Mouse (Mus musculus) G1E-ER4 (cell line): ENCODE measurements around the gene Gm34653. TPM values are rescaled to one million over a fixed set of nuclear protein-coding genes. Genes with fewer than 3 reads are reported as not detected.

Source experiments
- GATA1 ChIP-seq: IDR thresholded peaks from one replicate; pipeline ENCODE4 v1.8.0; 2012; ENCODE audit warnings: low read length, inconsistent platforms
- polyA plus RNA-seq: library from polyadenylated mRNA; stranded (reverse); fragments of >175 nt; gene quantifications from 2 replicates; pipeline ENCODE4 v1.2.3, GENCODE M21; 2012

Gene Gm34653
- polyA plus RNA-seq, 1 experiment, result not detected

- no peak for TF ChIP-seq GATA1
Measured at GRCm38 (mm10) chr2:34870520-34871474, 38.0 kb downstream of the Gm34653 start.

GRCm38 (mm10) chr2:34874271-34874670 lies 41.5 kb downstream of the Gm34653 start, which contains the start of gene Cutal:
TSS of gene Cutal (plus strand) at chr2:34874396.
- no peak for TF ChIP-seq GATA1

GRCm38 (mm10) chr2:34874816-34875345 lies 42.1 kb downstream of the Gm34653 start, which contains the start of gene Psmd5:
TSS of gene Psmd5 (minus strand) at chr2:34874968.
- no peak for TF ChIP-seq GATA1

GRCm38 (mm10) chr2:34880054-34880453 lies 47.2 kb downstream of the Gm34653 start:
- TF ChIP-seq GATA1, result no peak

GRCm38 (mm10) chr2:34882757-34883156 lies 50.0 kb downstream of the Gm34653 start:
- no peak for TF ChIP-seq GATA1

- no peak for TF ChIP-seq GATA1
Measured at GRCm38 (mm10) chr2:34883190-34883589, 50.4 kb downstream of the Gm34653 start.

- no peak for TF ChIP-seq GATA1
Measured at GRCm38 (mm10) chr2:34884186-34884585, 51.4 kb downstream of the Gm34653 start.

Other genes with a start within 250 kb of the Gm34653 start
- 19.7 and 21.8 TPM in 2 replicates for gene Gapvd1, start 77.8 kb upstream of the Gm34653 start, polyA plus RNA-seq
- gene Hspa5, start 61.0 kb upstream of the Gm34653 start, polyA plus RNA-seq, result 91.1 and 123 TPM in 2 replicates
- 9.6 and 16.7 TPM in 2 replicates for gene Rabepk, start 33.1 kb upstream of the Gm34653 start, polyA plus RNA-seq
- 26.3 and 39.9 TPM in 2 replicates for gene Fbxw2, start 6.7 kb upstream of the Gm34653 start, polyA plus RNA-seq
- 0.03 TPM in 1 of 2 replicates, not detected in the other for gene Cutal, start 41.4 kb downstream of the Gm34653 start, polyA plus RNA-seq
- gene Psmd5, start 42.0 kb downstream of the Gm34653 start, polyA plus RNA-seq, result 10.7 and 14.3 TPM in 2 replicates
- gene Phf19, start 81.0 kb downstream of the Gm34653 start, polyA plus RNA-seq, result not detected in 2 replicates
- gene Traf1, start 128.8 kb downstream of the Gm34653 start, polyA plus RNA-seq, result not detected in 2 replicates
- gene Hc, start 228.4 kb downstream of the Gm34653 start, polyA plus RNA-seq, result not detected in 2 replicates